Comparison of ENCODE assay signal across 8 mouse cellular contexts in genomic region chr5:38366650-38367470, GRCm38 (mm10). TPM values are rescaled to one million over a fixed set of nuclear protein-coding genes. Genes with fewer than 3 reads are reported as not detected.
DNase-seq lines count a peak whose midpoint lies in the region; ATAC-seq and TF ChIP-seq lines count a peak whose summit lies in the region.

No protein-coding gene starts in this region.

- ATAC-seq in forebrain, postnatal 0 days: peak; percentile 56
- peak; percentile 60; the same call in 1 of the 2 replicates for ATAC-seq in limb, embryonic 11.5 days (ENCODE audit: insufficient number of reproducible peaks, low FRiP score, low TSS enrichment, low read depth)
- ATAC-seq in erythroblast, adult 5-6 weeks (replicated peaks; ENCODE audit: low FRiP score, poor library complexity, severe bottlenecking): no peak

- peak; percentile 4 to 6 for DNase-seq in urinary bladder, postnatal 36 days (ENCODE audit: low spot score in 2 of 2)
- no peak for DNase-seq in urinary bladder, postnatal 25 days (ENCODE audit: low spot score)
- no peak for DNase-seq in forebrain, postnatal 0 days
- DNase-seq in hindbrain, embryonic 10.5 days (ENCODE audit: low spot score): peak; percentile 62
- peak; percentile 36 for DNase-seq in limb, embryonic 11.5 days (ENCODE audit: low spot score)
- peak; percentile 44 for DNase-seq in mesoderm, embryonic 11.5 days (ENCODE audit: low read depth, low spot score)
- DNase-seq in testis, postnatal 10 days (ENCODE audit: low spot score): peak; percentile 73

- peak overlapping the region; percentile 40 for H3K4me2 ChIP-seq in forebrain, postnatal 0 days (ENCODE audit: low read depth)
- peak overlapping the region; percentile 51 for H3K4me2 ChIP-seq in limb, embryonic 11.5 days (ENCODE audit: low read depth, severe bottlenecking)

- peaks cover 11% of the 10 kb centered on the region; the same call in 1 of the 2 replicates for H3K4me1 ChIP-seq in forebrain, postnatal 0 days (ENCODE audit: insufficient read depth)
- peaks cover 28% of the 10 kb centered on the region for H3K4me1 ChIP-seq in hindbrain, embryonic 10.5 days (replicated peaks)
- peaks cover 9% of the 10 kb centered on the region; the same call in 1 of the 2 replicates for H3K4me1 ChIP-seq in limb, embryonic 11.5 days (ENCODE audit: control insufficient read depth, insufficient read depth, low read length)

- H3K9me3 ChIP-seq in forebrain, postnatal 0 days (ENCODE audit: low read length): no peaks in the 10 kb centered on the region
- H3K9me3 ChIP-seq in hindbrain, embryonic 10.5 days: no peaks in the 10 kb centered on the region
- H3K9me3 ChIP-seq in limb, embryonic 11.5 days (ENCODE audit: control insufficient read depth, low read length): no peaks in the 10 kb centered on the region

- H3K27me3 ChIP-seq in forebrain, postnatal 0 days (ENCODE audit: insufficient read depth, low read length): no peaks in the 10 kb centered on the region
- H3K27me3 ChIP-seq in hindbrain, embryonic 10.5 days (ENCODE audit: insufficient read depth, poor library complexity, severe bottlenecking): peaks cover 19% of the 10 kb centered on the region
- no peaks in the 10 kb centered on the region for H3K27me3 ChIP-seq in limb, embryonic 11.5 days (ENCODE audit: control insufficient read depth, insufficient read depth, low read length)

- no peak overlapping the region for H3K27ac ChIP-seq in forebrain, postnatal 0 days (ENCODE audit: low read depth, low read length)
- peak overlapping the region; percentile 59 for H3K27ac ChIP-seq in hindbrain, embryonic 10.5 days
- no peak overlapping the region for H3K27ac ChIP-seq in limb, embryonic 11.5 days (replicated peaks; ENCODE audit: low read depth, low read length)

- WGBS in forebrain, postnatal 0 days: 13% methylated on average over 18 of the region's 18 CpGs
- 11% methylated on average over 18 of the region's 18 CpGs for WGBS in hindbrain, embryonic 10.5 days
- 9% methylated on average over 18 of the region's 18 CpGs for WGBS in limb, embryonic 11.5 days

- H3K36me3 ChIP-seq in forebrain, postnatal 0 days (ENCODE audit: insufficient read depth): no peaks in the 10 kb centered on the region
- no peaks in the 10 kb centered on the region for H3K36me3 ChIP-seq in hindbrain, embryonic 10.5 days
- H3K36me3 ChIP-seq in limb, embryonic 11.5 days (ENCODE audit: control insufficient read depth, insufficient read depth, low read length): no peaks in the 10 kb centered on the region

- H3K9ac ChIP-seq in forebrain, postnatal 0 days: no peak overlapping the region
- no peak overlapping the region for H3K9ac ChIP-seq in limb, embryonic 11.5 days (ENCODE audit: low read length)

- peak overlapping the region; percentile 9; the same call in 1 of the 2 replicates for H3K4me3 ChIP-seq in forebrain, postnatal 0 days (ENCODE audit: low read depth, low read length)
- H3K4me3 ChIP-seq in hindbrain, embryonic 10.5 days: peak overlapping the region; percentile 45
- peak overlapping the region; percentile 9; the same call in 1 of the 2 replicates for H3K4me3 ChIP-seq in limb, embryonic 11.5 days (ENCODE audit: low read depth, low read length)

- no peak for TF ChIP-seq CTCF in forebrain, postnatal 0 days (IDR thresholded peaks at IDR 0.05; ENCODE audit: low read depth)

RNA-seq across cellular contexts. Expression of gene Drd5, which starts 47.7 kb away (rescaled TPM):
- 0.69 and 2.9 TPM in 2 replicates for total RNA-seq in forebrain, postnatal 0 days (2014; rRNA removed)
- polyA plus RNA-seq in forebrain, postnatal 0 days (2015; fragmentation: Nextera tagmentation; extraction: Ambion mirVana): 0.74 and 1.3 TPM in 2 replicates
- polyA plus RNA-seq in hindbrain, embryonic 10.5 days (2016; fragmentation: Nextera tagmentation; extraction: Ambion mirVana): not detected in 2 replicates
- not detected in 2 replicates for polyA plus RNA-seq in limb, embryonic 11.5 days (2014; fragmentation: Nextera tagmentation; extraction: Ambion mirVana)
- total RNA-seq in erythroblast, adult 5-6 weeks (2015; ENCODE audit: low replicate concordance): not detected in 2 replicates
- not detected in 2 replicates for total RNA-seq in erythroblast, adult 5-6 weeks (2017; ENCODE audit: low replicate concordance)

Comparison
In these comparisons a context has a peak if more than half of its experiments do, and no peak if none do; other contexts are left out.
1. DNase-seq: peak in urinary bladder, postnatal 36 days (2 of 2), hindbrain, embryonic 10.5 days (single experiment), limb, embryonic 11.5 days (single experiment), mesoderm, embryonic 11.5 days (single experiment) and testis, postnatal 10 days (single experiment); none in urinary bladder, postnatal 25 days (single experiment) and forebrain, postnatal 0 days (single experiment).
2. Peak in every context shown above with its lines, with median percentiles within 50 percentile points of each other: H3K4me3 ChIP-seq.